In genomic region chr8:95202649-95203275, GRCm38 (mm10) we compare ENCODE assay signal across 7 mouse cellular contexts. TPM values are rescaled to one million over a fixed set of nuclear protein-coding genes. Genes with fewer than 3 reads are reported as not detected.
DNase-seq lines count a peak whose midpoint lies in the region; ATAC-seq and TF ChIP-seq lines count a peak whose summit lies in the region.

Gene Kifc3 (minus strand): TSS chr8:95202812.

- no peaks in the 10 kb centered on the region for H3K9me3 ChIP-seq in limb, embryonic 14.5 days (ENCODE audit: control insufficient read depth, low read length)

- no peaks in the 10 kb centered on the region for H3K27me3 ChIP-seq in limb, embryonic 14.5 days (ENCODE audit: control insufficient read depth, insufficient read depth, low read length)

- 56% methylated on average over 14 of the region's 14 CpGs for WGBS in limb, embryonic 14.5 days

- no peaks in the 10 kb centered on the region for H3K36me3 ChIP-seq in limb, embryonic 14.5 days (ENCODE audit: control insufficient read depth, insufficient read depth, low read length)

- no peaks in the 10 kb centered on the region for H3K4me1 ChIP-seq in limb, embryonic 14.5 days (ENCODE audit: control insufficient read depth, insufficient read depth, low read length)

- no peak within 1 kb of the TSS for H3K9ac ChIP-seq in limb, embryonic 14.5 days (ENCODE audit: low read depth, low read length, severe bottlenecking)

- H3K4me3 ChIP-seq in limb, embryonic 14.5 days (replicated peaks; ENCODE audit: low read length) = no peak within 1 kb of the TSS

- H3K4me2 ChIP-seq in limb, embryonic 14.5 days (replicated peaks; ENCODE audit: low read depth, low read length, severe bottlenecking) = no peak within 1 kb of the TSS

- H3K27ac ChIP-seq in limb, embryonic 14.5 days (replicated peaks; ENCODE audit: low read depth, low read length) = no peak within 1 kb of the TSS

- TF ChIP-seq POLR2A in limb, embryonic 14.5 days (IDR thresholded peaks at IDR 0.05; ENCODE audit: borderline replicate concordance, extremely low read depth, insufficient read depth, insufficient read length) = no peak

- peak; percentile 25 to 39 for DNase-seq in urinary bladder, adult 18-20 months (ENCODE audit: low spot score in 2 of 2)
- no peak for DNase-seq in urinary bladder, postnatal 10 days (ENCODE audit: low spot score)
- DNase-seq in gastrocnemius, adult 8-10 months (ENCODE audit: low spot score in 2 of 2) = peak; percentile 26 to 53
- DNase-seq in kidney, adult 11 months = peak; percentile 89
- no peak for DNase-seq in limb, embryonic 14.5 days (ENCODE audit: low spot score)
- no peak for DNase-seq in cerebellum, postnatal 4 days (ENCODE audit: low spot score in 2 of 2)
- DNase-seq in lung, postnatal 36 days = no peak

- no peak for ATAC-seq in limb, embryonic 14.5 days (ENCODE audit: low FRiP score, low read depth)

RNA-seq across cellular contexts. Expression of gene Kifc3, which starts in this region (rescaled TPM):
- total RNA-seq in gastrocnemius, adult 8-10 months (2022) = 10 to 100 TPM in 1 of 4 experiments, 1 to 10 TPM in 3; 6.0 to 11.3 (median 8.5) TPM
- polyA plus RNA-seq in limb, embryonic 14.5 days (2012; rRNA removed) = 25.9 and 30.3 TPM in 2 replicates
- polyA plus RNA-seq in limb, embryonic 14.5 days (2014; fragmentation: Nextera tagmentation; extraction: Ambion mirVana) = 12.7 and 20.3 TPM in 2 replicates

Comparison
In these comparisons a context has a peak if more than half of its experiments do, and no peak if none do; other contexts are left out.
1. DNase-seq: peak in urinary bladder, adult 18-20 months (2 of 2), gastrocnemius, adult 8-10 months (2 of 2) and kidney, adult 11 months (single experiment); none in urinary bladder, postnatal 10 days (single experiment), limb, embryonic 14.5 days (single experiment), cerebellum, postnatal 4 days (0 of 2) and lung, postnatal 36 days (single experiment).